Mouse (Mus musculus): ENCODE measurements at regions not wholly inside any gene's neighbourhood (a gene's known extent, or its start where the extent isn't known, plus 50 kb on each side); places are given as distances from the start of the nearest gene placed in this dataset.
"Not testable (repeated sequence)": the region's sequence is repeated elsewhere in the genome, so short reads cannot be mapped to it uniquely, and the experiment has no call there.

DNA sequence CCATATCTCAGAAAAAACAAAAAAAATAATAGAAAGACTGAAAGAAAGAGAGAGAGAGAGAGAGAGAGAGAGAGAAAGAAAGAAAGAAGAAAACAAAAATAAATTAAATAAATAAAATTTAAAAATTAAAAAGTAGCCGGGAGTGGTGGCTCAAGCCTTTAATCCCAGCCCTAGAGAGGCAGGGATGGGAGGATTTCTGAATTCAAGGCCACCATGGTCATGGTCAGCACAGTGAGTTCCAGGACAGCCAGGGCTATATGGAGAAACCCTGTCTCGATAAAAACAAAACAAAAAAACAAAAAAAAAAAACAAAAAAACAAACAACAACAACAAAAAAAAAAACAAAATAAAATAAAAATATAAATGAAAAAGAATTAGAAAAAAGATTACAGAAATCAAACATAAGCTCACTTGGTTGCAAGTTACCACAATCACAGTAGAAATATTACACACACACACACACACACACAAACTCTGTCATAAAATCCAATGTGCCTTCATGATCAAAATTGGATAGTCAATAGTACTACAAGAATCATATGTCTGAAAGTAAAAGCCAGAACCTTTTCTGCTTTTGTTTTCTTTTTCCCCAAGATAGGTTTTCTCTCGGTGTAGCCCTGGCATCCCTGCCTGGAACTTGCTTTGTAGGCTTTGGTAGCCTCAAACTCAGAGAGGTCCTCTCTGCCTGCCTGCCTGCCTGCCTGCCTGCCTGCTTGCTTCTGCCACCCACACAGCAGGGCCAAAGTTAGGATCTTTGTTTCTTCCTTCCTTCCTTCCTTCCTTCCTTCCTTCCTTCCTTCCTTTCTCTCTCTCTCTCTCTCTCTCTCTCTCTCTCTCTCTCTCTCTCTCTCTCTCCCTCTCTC, 476.1 kb upstream of the Olfr161 start:
- not testable (repeated sequence) for DNase-seq (ENCODE audit: low read depth, low spot score)

DNA sequence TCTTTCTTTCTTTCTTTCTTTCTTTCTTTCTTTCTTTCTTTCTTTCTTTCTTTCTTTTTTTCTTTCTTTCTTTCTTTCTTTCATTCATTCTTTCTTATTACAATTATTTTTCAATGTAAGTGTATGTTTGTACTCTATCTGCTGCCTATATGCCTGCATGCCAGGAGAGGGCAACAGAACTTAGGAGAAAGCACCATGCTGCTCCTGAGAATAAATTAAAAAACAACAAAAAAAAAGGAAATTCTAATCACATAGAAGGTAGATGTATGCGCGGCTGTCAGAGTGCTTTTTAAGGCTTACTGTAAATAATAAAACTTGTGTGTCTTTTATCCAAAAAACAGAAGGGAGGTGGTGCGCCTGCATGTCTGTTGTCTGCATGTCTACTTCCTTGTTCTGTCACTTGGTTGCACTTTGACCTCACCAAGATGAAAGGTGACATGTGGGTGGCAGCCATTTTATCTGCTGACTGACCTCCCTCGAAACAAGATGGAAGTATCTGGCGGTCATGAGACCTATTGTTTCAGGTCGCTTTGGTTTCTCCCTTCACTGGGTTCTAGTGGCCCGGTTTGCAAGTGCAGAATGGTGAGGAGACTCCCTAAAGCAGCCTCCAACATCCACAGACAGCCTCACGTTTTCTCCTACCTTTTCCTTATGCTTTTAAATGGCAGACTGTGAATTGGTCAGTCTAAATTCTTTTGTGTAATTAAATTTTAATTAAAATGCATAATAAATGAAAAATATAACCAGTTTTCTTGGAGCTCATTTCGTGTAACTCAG, 475.3 kb upstream of the Olfr161 start:
- peak; percentile 75 for DNase-seq (ENCODE audit: low read depth, low spot score)

DNA sequence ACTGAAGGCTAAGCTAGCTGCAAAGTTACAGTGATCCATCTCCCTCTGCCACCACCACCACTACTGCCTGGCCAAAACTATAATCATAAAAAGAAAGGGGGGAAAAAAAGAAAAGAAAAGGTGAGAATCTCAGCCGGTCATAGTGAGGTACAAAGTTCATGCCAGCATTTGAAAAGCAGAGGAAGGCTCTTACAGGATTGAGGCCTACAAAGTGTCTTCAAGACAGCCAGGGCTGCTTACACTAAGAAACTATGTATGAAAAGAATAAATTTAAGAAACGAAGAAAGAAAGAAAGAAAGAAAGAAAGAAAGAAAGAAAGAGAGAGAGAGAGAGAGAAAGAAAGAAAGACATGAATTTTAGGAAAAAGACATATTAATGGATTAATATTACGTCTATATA, 474.7 kb upstream of the Olfr161 start:
- peak; percentile 39 for DNase-seq (ENCODE audit: low read depth, low spot score)

DNA sequence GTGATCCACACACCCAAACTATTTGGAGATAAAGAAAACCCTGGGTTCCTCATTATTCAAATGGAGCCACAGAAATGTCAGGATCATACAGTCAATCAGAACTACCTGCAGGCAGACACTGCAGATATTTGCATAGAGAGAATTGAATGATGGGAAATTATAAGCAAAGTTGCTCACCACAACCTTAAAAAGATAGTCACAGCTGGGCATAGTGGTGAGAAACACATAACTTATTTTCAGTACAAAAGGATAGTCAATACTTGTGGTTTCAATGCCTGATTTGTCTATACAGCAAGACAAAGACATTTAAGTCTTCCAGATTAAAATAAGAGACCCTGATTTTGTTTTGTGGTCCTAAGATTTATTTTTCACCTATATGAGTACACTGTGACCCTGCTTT, 469.6 kb upstream of the Olfr161 start:
- DNase-seq (ENCODE audit: low read depth, low spot score), result not testable (repeated sequence)

DNA sequence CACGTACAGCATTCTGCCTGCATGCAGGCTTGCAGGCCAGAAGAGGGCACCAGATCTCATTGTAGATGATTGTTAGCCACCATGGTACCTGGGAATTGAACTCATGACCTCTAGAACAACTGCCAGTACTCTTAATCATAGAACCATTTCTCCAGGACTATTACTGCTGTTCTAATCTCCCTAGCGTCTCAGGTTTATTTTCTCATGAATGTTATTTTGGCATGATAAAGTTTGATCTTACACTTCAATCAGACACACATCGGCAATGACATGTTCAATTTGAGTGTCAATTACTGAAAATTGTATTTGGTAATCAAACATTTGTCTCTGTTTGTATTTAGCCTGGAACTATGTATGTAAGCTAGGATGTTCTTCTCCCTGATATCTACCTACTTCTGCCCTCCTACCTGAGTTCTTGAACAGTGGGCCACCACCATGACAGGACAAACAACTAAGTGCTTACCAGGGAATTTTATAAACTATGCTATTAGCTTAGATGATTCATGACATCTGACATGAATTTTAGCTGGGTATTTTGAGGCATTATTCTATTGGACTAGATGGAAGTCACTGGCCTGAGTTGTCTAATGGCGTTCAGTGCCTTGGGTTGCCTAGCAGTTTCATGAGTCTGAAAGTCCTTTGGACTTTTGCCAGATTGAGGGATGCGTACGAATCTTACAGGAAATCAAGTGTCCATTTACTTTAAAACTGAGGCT, 468.5 kb upstream of the Olfr161 start:
- peak; percentile 43 for DNase-seq (ENCODE audit: low read depth, low spot score)

DNA sequence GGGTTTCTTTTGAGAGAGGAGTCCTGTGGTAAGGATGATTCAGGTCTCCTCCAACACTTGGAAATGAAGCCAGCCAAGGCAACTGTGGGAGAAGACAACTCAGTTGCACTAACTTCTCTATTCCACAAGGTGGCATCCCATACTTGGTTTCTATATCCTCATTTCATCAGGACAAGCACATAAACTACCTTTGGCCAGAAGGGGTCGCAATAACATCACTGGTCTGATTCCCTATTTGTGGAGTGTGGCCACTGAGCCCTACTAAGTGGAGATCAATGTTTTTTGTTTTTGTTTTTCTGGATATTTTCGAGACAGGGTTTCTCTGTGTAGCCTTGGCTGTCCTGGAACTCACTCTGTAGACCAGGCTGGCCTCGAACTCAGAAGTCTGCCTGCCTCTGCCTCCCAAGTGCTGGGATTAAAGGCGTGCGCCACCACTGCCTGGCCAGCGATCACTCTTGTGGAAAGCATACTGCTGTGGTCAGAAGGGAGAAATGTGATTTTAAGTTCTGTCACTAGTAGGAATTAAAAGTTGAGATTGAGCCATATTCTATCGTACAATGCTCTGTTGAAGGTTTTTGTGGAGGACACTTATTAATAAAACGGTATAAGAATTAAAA, 467.9 kb upstream of the Olfr161 start:
- DNase-seq (ENCODE audit: low read depth, low spot score), result peak; percentile 94

DNA sequence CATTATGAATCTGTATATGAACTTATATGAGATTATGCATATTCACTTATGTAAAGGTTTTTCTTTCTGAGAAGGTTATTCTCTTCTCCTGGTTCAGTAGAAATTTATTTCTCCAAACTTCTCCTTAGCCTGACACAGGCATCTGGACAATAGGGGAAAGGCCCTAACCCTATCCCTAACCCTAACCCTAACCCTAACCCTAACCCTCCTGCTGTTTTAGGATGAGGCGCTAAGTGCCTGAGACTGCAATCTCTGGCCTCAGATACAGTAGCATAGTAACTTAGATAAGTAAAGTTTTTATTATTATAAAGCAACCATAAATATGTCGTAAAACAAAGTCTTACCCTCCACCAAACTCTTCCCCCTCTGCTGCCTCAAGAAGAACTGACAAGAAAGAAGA, 463.5 kb upstream of the Olfr161 start:
- DNase-seq (ENCODE audit: low read depth, low spot score), result not testable (repeated sequence)
